Mouse (Mus musculus): ENCODE data around the gene Ppp2r3d. TPM values are rescaled to one million over a fixed set of nuclear protein-coding genes. Genes with fewer than 3 reads are reported as not detected.

Ppp2r3d gene
- total and polyA plus RNA-seq, 2 experiments from 2014 or later: 133 to 252 TPM

DNA sequence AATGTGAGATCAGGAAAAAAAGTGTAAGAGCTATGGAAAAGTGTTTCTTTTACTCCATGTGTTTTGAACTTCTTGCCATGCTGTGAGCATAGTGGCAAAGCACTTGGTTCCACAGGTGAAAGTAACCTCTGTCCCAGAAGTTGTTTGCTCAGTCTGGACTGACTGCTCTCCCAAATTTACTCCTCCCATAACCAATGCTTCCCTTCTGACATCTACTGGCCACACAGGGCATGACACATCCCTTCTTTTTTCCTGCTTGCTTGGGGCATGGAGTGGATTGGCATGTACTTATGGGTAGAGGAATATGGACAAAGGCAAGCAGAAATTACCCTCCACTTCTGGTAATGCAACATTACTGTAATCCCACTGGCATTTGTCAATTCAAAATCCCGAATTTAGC is 20.1 kb downstream of the Ppp2r3d start:
- no peak overlapping the region for H3K9ac ChIP-seq (replicated peaks; ENCODE audit: low read depth, low read length)
- peak; percentile 61 for DNase-seq (ENCODE audit: low spot score)
- WGBS: 0% methylated on average over 1 of the region's 1 CpGs
- TF ChIP-seq EP300 (IDR thresholded peaks at IDR 0.05; ENCODE audit: low read depth): no peak
- peak; percentile 96 for TF ChIP-seq CTCF (IDR thresholded peaks at IDR 0.05; ENCODE audit: low read depth)
- H3K4me3 ChIP-seq (ENCODE audit: low read depth, low read length): no peak overlapping the region
- H3K27me3 ChIP-seq (ENCODE audit: control insufficient read depth, insufficient read depth, low read length): no peaks in the 10 kb centered on the region
- H3K9me3 ChIP-seq (replicated peaks; ENCODE audit: control insufficient read depth, low read length): no peaks in the 10 kb centered on the region
- H3K27ac ChIP-seq (ENCODE audit: low read depth): no peak overlapping the region
- H3K4me2 ChIP-seq (ENCODE audit: low read depth, low read length): no peak overlapping the region
- H3K4me1 ChIP-seq (ENCODE audit: control insufficient read depth, insufficient read depth): no peaks in the 10 kb centered on the region
- no peaks in the 10 kb centered on the region for H3K36me3 ChIP-seq (replicated peaks; ENCODE audit: control insufficient read depth, insufficient read depth, low read length)
- ATAC-seq (ENCODE audit: insufficient read depth, low read depth): peak; percentile 72

DNA sequence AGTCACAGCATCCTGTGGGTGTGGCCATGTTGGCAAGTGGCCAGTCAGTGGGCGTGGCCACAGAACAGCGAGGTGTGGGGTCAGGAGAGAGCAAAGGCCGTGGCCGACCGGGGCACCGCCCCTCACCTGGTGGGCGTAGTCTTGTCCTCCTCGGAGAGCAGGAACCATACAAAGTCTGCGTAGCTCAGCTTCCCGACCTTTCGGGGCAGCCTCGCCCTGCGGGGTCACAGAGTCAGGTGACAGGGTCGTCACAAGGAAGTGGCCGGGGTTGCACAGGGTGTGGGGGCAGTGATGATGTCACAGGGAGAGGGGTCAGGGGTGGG is 34.2 kb downstream of the Ppp2r3d start:
- Histone ChIP-seq H3K36me3 (replicated peaks; ENCODE audit: control insufficient read depth, insufficient read depth, low read length) (peaks cover 36% of the 10 kb centered on the region), H3K4me3 (ENCODE audit: low read depth, low read length) (no peak overlapping the region), H3K4me1 (ENCODE audit: control insufficient read depth, insufficient read depth) (no peaks in the 10 kb centered on the region), H3K9me3 (replicated peaks; ENCODE audit: control insufficient read depth, low read length) (peaks cover 24% of the 10 kb centered on the region), H3K27ac (ENCODE audit: low read depth) (no peak overlapping the region), H3K9ac (replicated peaks; ENCODE audit: low read depth, low read length) (no peak overlapping the region), H3K4me2 (ENCODE audit: low read depth, low read length) (no peak overlapping the region), H3K27me3 (ENCODE audit: control insufficient read depth, insufficient read depth, low read length) (no peaks in the 10 kb centered on the region)
- ATAC-seq (ENCODE audit: insufficient read depth, low read depth): 0 out of 2 replicates have a peak, but pooled peaks have one; percentile 7
- TF ChIP-seq EP300 (IDR thresholded peaks at IDR 0.05; ENCODE audit: low read depth): no peak
- no peak for TF ChIP-seq CTCF (IDR thresholded peaks at IDR 0.05; ENCODE audit: low read depth)
- WGBS: 97% methylated on average over 15 of the region's 15 CpGs
- no peak for DNase-seq (ENCODE audit: low spot score)

DNA sequence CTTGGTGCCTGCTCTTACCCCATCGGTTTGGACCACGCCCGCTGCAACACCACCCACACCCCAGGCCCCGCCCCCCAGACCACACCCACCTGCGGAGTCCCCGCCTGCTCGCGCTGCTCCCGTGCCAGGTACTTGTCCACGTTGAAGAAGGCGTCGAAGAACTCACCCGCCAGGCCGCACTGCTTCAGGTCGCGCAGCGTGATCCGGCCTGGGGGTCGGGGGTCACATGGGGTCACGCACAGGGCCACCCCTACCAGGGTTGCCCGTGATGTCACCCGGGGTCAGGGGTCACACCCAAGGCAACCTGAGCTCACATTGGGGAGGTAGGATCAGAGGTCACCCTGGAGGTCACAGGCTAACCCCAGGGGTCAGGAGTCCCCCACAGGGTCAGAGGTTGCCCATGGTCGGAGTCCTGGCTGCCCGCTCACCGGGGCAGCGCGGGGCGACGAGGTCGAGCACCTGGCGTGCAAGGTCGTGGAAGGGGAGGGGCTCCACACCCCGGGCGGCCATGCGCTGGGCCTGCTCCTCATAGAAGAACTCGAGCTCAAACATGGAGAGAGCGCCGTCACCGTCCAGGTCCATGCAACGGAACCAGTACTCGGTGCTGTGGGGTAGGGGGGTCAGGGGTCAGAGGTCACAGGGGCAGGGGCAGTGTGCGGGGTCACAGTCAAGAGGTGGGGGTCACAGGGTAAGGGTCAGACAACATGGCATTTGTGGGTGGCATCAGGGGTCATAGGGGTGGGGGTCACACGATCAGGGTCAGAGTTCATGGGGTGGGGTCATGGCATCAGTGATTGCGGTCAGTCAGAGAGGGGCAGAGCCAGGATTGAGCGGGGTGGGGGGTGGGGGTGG is 34.8 kb downstream of the Ppp2r3d start:
- H3K4me3 ChIP-seq (ENCODE audit: low read depth, low read length): no peak overlapping the region
- H3K4me1 ChIP-seq (ENCODE audit: control insufficient read depth, insufficient read depth): no peaks in the 10 kb centered on the region
- TF ChIP-seq EP300 (IDR thresholded peaks at IDR 0.05; ENCODE audit: low read depth) (no peak), CTCF (IDR thresholded peaks at IDR 0.05; ENCODE audit: low read depth) (no peak)
- no peaks in the 10 kb centered on the region for H3K27me3 ChIP-seq (ENCODE audit: control insufficient read depth, insufficient read depth, low read length)
- WGBS: 97% methylated on average over 40 of the region's 45 CpGs
- no peak for DNase-seq (ENCODE audit: low spot score)
- H3K27ac ChIP-seq (ENCODE audit: low read depth): no peak overlapping the region
- peak; percentile 5; the same call in 1 of the 2 replicates for ATAC-seq (ENCODE audit: insufficient read depth, low read depth)
- no peak overlapping the region for H3K9ac ChIP-seq (replicated peaks; ENCODE audit: low read depth, low read length)
- no peak overlapping the region for H3K4me2 ChIP-seq (ENCODE audit: low read depth, low read length)
- H3K9me3 ChIP-seq (replicated peaks; ENCODE audit: control insufficient read depth, low read length): peaks cover 24% of the 10 kb centered on the region
- peaks cover 36% of the 10 kb centered on the region for H3K36me3 ChIP-seq (replicated peaks; ENCODE audit: control insufficient read depth, insufficient read depth, low read length)

DNA sequence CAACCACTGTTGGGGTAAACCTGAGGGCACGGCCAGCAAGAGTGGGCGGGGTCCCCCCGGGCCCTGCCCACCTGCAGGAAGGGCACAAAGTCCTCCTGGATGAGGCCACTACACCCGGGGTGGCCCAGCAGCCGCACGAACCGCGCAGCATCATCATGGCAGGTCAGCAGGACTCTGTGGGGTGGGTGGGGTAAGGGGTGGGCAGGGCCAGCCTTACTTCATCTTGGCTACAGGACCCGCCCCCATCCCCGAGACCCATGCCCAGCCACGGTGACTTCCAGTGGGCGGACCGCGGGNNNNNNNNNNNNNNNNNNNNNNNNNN is 36.0 kb downstream of the Ppp2r3d start:
- H3K4me2 ChIP-seq (ENCODE audit: low read depth, low read length): peak overlapping the region; percentile 17; the same call in 1 of the 2 replicates

DNA sequence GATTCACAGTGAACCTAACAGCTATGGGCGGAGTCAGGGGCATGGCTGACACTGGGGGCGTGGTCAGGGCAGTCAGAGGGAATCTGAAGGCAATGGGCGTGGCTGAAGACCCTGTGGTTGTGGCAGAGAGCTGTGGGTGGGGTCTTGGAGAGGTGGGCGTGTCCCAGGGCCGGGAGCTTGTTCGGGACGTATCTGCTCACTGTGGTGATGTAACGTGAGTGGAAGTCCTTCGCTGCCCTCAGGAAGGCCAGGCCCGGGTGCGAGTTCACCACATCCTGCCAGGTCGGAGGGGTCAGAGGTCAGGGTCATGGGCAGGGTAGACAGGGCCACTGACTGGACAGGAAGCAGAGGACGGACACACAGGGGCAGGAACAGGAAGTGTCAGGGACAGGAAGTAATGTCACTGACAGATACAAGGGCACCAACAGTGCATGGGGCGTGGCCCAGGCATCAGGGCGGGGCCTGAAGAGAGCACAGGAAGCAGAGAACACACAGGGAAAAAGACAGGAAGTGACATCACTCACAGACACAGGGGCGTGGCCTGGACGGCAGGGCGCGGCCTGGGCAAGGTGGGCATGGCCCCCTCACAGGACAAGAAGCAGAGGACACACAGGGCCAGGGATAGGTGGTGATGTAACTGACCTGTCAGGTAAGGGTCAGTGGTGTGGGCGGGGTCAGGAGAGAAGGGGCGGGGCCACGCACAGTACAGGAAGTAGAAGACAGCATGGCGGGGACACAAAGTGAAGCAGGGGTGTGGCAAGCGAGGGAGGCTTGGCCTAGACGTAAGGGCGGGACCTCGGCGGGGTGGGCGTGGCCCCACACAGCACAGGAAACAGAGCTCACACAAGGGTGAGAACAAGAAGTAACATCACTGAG is 36.6 kb downstream of the Ppp2r3d start:
- Histone ChIP-seq H3K9ac (replicated peaks; ENCODE audit: low read depth, low read length) (no peak overlapping the region), H3K4me1 (ENCODE audit: control insufficient read depth, insufficient read depth) (no peaks in the 10 kb centered on the region), H3K4me2 (ENCODE audit: low read depth, low read length) (peak overlapping the region; percentile 17; the same call in 1 of the 2 replicates), H3K27me3 (ENCODE audit: control insufficient read depth, insufficient read depth, low read length) (no peaks in the 10 kb centered on the region), H3K36me3 (replicated peaks; ENCODE audit: control insufficient read depth, insufficient read depth, low read length) (peaks cover 36% of the 10 kb centered on the region), H3K4me3 (ENCODE audit: low read depth, low read length) (no peak overlapping the region), H3K27ac (ENCODE audit: low read depth) (peak overlapping the region; percentile 35; the same call in 1 of the 2 replicates), H3K9me3 (replicated peaks; ENCODE audit: control insufficient read depth, low read length) (peaks cover 24% of the 10 kb centered on the region)
- TF ChIP-seq EP300 (IDR thresholded peaks at IDR 0.05; ENCODE audit: low read depth) (no peak), CTCF (IDR thresholded peaks at IDR 0.05; ENCODE audit: low read depth) (no peak)
- no peak for DNase-seq (ENCODE audit: low spot score)
- WGBS: 89% methylated on average over 29 of the region's 29 CpGs
- ATAC-seq (ENCODE audit: insufficient read depth, low read depth): peak; percentile 66

More for the DNA sequence above, 36.0 kb downstream of the Ppp2r3d start:
- Histone ChIP-seq H3K27me3 (ENCODE audit: control insufficient read depth, insufficient read depth, low read length) (no peaks in the 10 kb centered on the region), H3K27ac (ENCODE audit: low read depth) (peak overlapping the region; percentile 35; the same call in 1 of the 2 replicates), H3K4me1 (ENCODE audit: control insufficient read depth, insufficient read depth) (no peaks in the 10 kb centered on the region), H3K9ac (replicated peaks; ENCODE audit: low read depth, low read length) (no peak overlapping the region), H3K9me3 (replicated peaks; ENCODE audit: control insufficient read depth, low read length) (peaks cover 24% of the 10 kb centered on the region), H3K36me3 (replicated peaks; ENCODE audit: control insufficient read depth, insufficient read depth, low read length) (peaks cover 36% of the 10 kb centered on the region), H3K4me3 (ENCODE audit: low read depth, low read length) (no peak overlapping the region)
- TF ChIP-seq CTCF (IDR thresholded peaks at IDR 0.05; ENCODE audit: low read depth): no peak
- TF ChIP-seq EP300 (IDR thresholded peaks at IDR 0.05; ENCODE audit: low read depth): no peak
- WGBS: 66% methylated on average over 14 of the region's 14 CpGs
- DNase-seq (ENCODE audit: low spot score): no peak
- ATAC-seq (ENCODE audit: insufficient read depth, low read depth): peak; percentile 57

All from heart, postnatal 0 days (tissue).